Mouse (Mus musculus): ENCODE measurements at regions not wholly inside any gene's neighbourhood (a gene's known extent, or its start where the extent isn't known, plus 50 kb on each side); places are given as distances from the start of the nearest gene placed in this dataset.
A peak's percentile ranks its signal among the peaks of the same experiment; 100 is the strongest.

DNA sequence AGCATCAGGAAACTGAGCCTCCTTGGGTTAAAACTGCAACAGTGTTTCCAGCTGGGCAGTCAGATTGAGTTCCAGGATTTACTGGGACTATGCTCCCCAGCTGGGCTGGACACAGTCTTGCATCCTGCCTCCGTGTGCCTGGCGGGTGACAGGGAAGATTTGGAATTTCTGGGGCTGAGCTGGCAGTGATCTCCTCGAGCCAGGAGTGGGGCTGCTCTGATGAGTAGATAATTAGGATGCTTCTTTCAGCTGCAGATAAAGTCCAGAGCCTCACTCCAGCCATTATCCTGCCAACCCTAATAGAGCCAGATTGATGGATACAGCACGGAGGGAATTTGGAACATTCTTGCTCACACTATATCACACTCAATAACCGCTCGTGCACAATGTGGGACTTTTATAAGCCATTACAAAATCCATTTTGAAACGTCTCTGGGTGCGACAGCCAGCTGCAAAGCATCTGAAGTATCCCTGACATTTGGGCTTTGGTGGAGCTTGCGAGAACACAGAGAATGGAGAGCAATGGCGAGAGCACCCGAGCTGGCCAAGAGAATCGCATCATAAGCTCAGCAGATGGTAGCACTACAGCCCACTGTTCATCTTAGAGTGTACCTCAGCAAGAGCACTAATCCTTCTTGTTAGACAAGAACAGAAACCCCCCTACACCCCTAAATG, 311.6 kb upstream of the Klf4 start:
- ATAC-seq, result no peak
- 58% methylated on average over 12 of the region's 12 CpGs for WGBS
- H3K27ac ChIP-seq (ENCODE audit: low read depth, low read length), result no peak overlapping the region
- no peaks in the 10 kb centered on the region for H3K27me3 ChIP-seq (replicated peaks; ENCODE audit: control insufficient read depth, insufficient read depth, low read length)
- no peak overlapping the region for H3K4me2 ChIP-seq (replicated peaks; ENCODE audit: low read depth)
- no peak overlapping the region for H3K4me3 ChIP-seq (ENCODE audit: low read depth, low read length)
- no peak for TF ChIP-seq CTCF (IDR thresholded peaks at IDR 0.05; ENCODE audit: low read depth)
- no peaks in the 10 kb centered on the region for H3K36me3 ChIP-seq (ENCODE audit: control insufficient read depth, insufficient read depth)
- no peaks in the 10 kb centered on the region for H3K9me3 ChIP-seq (ENCODE audit: control insufficient read depth)
- no peak overlapping the region for H3K9ac ChIP-seq (ENCODE audit: low read depth, low read length)
- H3K4me1 ChIP-seq (replicated peaks; ENCODE audit: control insufficient read depth, insufficient read depth, low read length), result no peaks in the 10 kb centered on the region

DNA sequence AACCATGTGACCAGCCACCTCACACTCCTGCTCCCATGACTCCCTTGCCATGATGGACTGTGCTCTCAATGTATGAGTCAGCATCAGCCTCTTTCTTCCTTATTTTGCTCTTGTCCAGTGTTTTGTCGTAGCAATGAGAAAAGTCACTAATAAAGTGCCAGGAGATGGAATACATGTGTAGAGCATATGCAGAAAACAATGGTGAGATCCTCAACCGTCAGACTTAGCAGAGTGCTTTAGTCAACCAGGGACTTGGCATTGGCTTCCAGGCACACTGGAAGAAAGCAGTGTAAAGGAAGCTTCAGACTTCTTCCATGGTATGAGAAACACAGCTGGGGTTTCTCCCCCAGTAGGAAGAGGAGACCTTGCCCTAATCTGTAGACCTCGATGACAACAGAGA, 306.3 kb upstream of the Klf4 start:
- Histone ChIP-seq H3K4me2 (replicated peaks; ENCODE audit: low read depth) (no peak overlapping the region), H3K36me3 (ENCODE audit: control insufficient read depth, insufficient read depth) (no peaks in the 10 kb centered on the region), H3K9ac (ENCODE audit: low read depth, low read length) (no peak overlapping the region), H3K4me1 (replicated peaks; ENCODE audit: control insufficient read depth, insufficient read depth, low read length) (no peaks in the 10 kb centered on the region), H3K4me3 (ENCODE audit: low read depth, low read length) (no peak overlapping the region), H3K27ac (ENCODE audit: low read depth, low read length) (no peak overlapping the region), H3K9me3 (ENCODE audit: control insufficient read depth) (no peaks in the 10 kb centered on the region), H3K27me3 (replicated peaks; ENCODE audit: control insufficient read depth, insufficient read depth, low read length) (no peaks in the 10 kb centered on the region)
- WGBS, result 79% methylated on average over 3 of the region's 3 CpGs
- TF ChIP-seq CTCF (IDR thresholded peaks at IDR 0.05; ENCODE audit: low read depth), result no peak
- 0 out of 2 replicates have a peak, but pooled peaks have one; percentile 36 for ATAC-seq

DNA sequence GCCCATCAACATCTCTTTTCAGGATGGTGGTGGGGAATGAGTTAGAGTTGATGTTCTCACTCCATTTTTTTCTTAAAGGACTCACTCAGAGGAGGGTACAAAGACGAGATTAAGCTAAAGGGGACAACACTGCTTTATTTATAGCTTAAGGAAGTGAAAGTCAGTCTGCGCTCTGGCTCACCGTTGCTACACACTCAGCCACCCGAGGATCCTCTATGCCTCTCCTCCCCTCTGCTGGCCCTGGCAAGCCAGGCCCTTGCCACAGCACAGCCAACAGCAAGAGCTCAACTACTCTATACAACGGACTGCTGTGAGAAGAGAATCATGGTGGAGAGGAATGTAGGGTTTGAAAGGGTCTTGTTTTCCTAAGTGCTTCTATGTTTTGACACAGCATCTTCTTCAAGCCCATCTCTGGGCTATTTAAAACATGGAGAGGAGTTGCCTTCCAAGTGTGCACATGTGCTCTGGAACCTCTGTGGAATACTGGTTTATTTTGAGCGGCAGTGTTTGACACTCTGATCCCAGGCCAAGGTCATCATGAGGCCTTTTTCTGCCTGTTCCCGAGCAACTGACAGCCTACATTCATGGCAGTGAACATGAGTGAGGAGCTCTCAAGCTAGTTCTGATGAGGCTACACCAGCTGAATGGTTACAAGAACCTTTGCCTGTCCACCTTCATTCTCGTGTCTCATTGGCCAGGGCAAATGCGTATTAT, 291.9 kb upstream of the Klf4 start:
- no peak overlapping the region for H3K4me3 ChIP-seq (ENCODE audit: low read depth, low read length)
- no peak overlapping the region for H3K4me2 ChIP-seq (replicated peaks; ENCODE audit: low read depth)
- H3K27me3 ChIP-seq (replicated peaks; ENCODE audit: control insufficient read depth, insufficient read depth, low read length), result no peaks in the 10 kb centered on the region
- H3K36me3 ChIP-seq (ENCODE audit: control insufficient read depth, insufficient read depth), result no peaks in the 10 kb centered on the region
- H3K9ac ChIP-seq (ENCODE audit: low read depth, low read length), result no peak overlapping the region
- 80% methylated on average over 9 of the region's 9 CpGs for WGBS
- no peaks in the 10 kb centered on the region for H3K9me3 ChIP-seq (ENCODE audit: control insufficient read depth)
- TF ChIP-seq CTCF (IDR thresholded peaks at IDR 0.05; ENCODE audit: low read depth), result no peak
- no peak overlapping the region for H3K27ac ChIP-seq (ENCODE audit: low read depth, low read length)
- ATAC-seq, result no peak
- no peaks in the 10 kb centered on the region for H3K4me1 ChIP-seq (replicated peaks; ENCODE audit: control insufficient read depth, insufficient read depth, low read length)

DNA sequence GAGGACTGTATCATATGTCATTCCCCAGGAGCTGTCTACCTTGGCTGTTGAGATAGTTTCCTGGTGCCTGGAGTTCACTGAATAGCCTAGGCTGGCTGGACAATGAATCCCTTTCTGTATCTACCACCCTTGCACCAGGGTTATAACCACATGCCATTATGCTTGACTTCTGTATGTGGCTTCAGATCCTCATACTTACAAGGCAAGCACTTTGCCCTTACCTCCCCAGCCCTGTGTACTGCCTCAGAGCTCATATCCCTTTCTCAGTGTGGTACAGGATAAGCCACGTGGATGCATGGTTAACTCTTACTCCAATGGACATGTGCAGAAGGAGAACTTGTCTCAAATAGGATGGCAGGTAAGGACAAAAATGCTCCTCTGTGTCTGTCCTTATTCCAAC, 291.3 kb upstream of the Klf4 start:
- Histone ChIP-seq H3K9me3 (ENCODE audit: control insufficient read depth) (no peaks in the 10 kb centered on the region), H3K27ac (ENCODE audit: low read depth, low read length) (no peak overlapping the region), H3K27me3 (replicated peaks; ENCODE audit: control insufficient read depth, insufficient read depth, low read length) (no peaks in the 10 kb centered on the region), H3K36me3 (ENCODE audit: control insufficient read depth, insufficient read depth) (no peaks in the 10 kb centered on the region), H3K9ac (ENCODE audit: low read depth, low read length) (no peak overlapping the region), H3K4me3 (ENCODE audit: low read depth, low read length) (no peak overlapping the region), H3K4me2 (replicated peaks; ENCODE audit: low read depth) (no peak overlapping the region), H3K4me1 (replicated peaks; ENCODE audit: control insufficient read depth, insufficient read depth, low read length) (no peaks in the 10 kb centered on the region)
- ATAC-seq, result no peak
- TF ChIP-seq CTCF (IDR thresholded peaks at IDR 0.05; ENCODE audit: low read depth), result no peak
- WGBS, result 74% methylated on average over 1 of the region's 1 CpGs

DNA sequence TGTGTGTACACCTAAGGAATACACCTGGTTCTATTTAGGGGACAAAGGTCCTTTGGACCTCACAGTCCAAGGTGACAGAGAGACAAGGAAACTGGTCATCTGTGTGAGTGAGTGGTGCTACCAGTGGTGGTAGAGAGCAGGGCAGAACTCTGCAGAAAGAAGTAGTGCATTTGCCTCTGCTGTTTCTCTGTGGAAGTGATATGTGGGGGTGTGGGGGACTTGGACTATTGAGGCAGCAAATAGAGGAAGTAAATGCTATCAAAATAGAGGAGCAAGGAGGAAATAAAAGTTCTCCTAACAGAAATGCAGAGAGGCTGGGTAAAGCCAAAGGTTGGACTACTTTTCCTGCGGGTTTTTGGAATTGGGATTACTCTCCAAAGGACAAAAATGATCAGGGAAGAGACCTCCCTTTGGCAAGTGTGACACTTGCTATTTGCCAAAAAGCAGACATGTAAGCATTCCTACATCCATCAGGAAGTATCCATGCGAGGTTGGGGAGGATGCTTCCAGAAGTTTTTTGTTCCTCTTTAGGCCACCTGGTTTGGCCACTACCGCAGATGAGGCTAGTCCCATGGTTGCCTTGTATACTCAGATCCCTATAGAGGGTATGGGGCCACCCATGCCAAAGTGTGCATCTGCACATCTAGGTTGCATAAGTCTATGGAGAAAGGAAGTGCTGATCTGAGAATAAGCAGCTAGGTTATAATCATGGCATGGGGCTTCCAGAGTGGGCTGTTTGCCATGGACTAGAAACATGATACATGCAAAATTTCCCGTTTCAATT, 285.0 kb upstream of the Klf4 start:
- no peaks in the 10 kb centered on the region for H3K9me3 ChIP-seq (ENCODE audit: control insufficient read depth)
- TF ChIP-seq CTCF (IDR thresholded peaks at IDR 0.05; ENCODE audit: low read depth), result no peak
- H3K4me3 ChIP-seq (ENCODE audit: low read depth, low read length), result no peak overlapping the region
- H3K9ac ChIP-seq (ENCODE audit: low read depth, low read length), result no peak overlapping the region
- no peak overlapping the region for H3K27ac ChIP-seq (ENCODE audit: low read depth, low read length)
- no peak overlapping the region for H3K4me2 ChIP-seq (replicated peaks; ENCODE audit: low read depth)
- H3K36me3 ChIP-seq (ENCODE audit: control insufficient read depth, insufficient read depth), result no peaks in the 10 kb centered on the region
- 83% methylated on average over 4 of the region's 4 CpGs for WGBS
- no peak for ATAC-seq
- no peaks in the 10 kb centered on the region for H3K4me1 ChIP-seq (replicated peaks; ENCODE audit: control insufficient read depth, insufficient read depth, low read length)
- no peaks in the 10 kb centered on the region for H3K27me3 ChIP-seq (replicated peaks; ENCODE audit: control insufficient read depth, insufficient read depth, low read length)

DNA sequence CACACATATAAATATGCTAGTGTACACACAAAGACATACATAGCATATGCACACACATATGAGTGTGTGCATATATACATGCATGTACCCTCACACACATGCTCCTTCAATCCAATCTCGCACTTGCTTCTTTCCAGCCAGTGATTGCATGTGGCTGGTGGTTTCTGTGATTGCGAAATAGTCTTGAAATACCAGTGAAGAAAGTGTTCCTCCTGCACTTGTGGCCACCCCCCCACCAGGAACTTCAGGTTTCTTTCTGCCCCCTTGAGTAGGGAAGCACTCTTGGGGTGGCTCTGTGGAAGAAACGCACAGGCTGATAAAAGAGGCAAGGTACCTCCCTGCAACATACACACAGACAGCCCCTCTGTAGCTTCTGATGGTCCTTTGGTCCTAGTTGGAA, 283.6 kb upstream of the Klf4 start:
- Histone ChIP-seq H3K36me3 (ENCODE audit: control insufficient read depth, insufficient read depth) (no peaks in the 10 kb centered on the region), H3K9ac (ENCODE audit: low read depth, low read length) (no peak overlapping the region), H3K4me1 (replicated peaks; ENCODE audit: control insufficient read depth, insufficient read depth, low read length) (no peaks in the 10 kb centered on the region), H3K27ac (ENCODE audit: low read depth, low read length) (no peak overlapping the region), H3K4me2 (replicated peaks; ENCODE audit: low read depth) (no peak overlapping the region), H3K4me3 (ENCODE audit: low read depth, low read length) (no peak overlapping the region), H3K9me3 (ENCODE audit: control insufficient read depth) (no peaks in the 10 kb centered on the region), H3K27me3 (replicated peaks; ENCODE audit: control insufficient read depth, insufficient read depth, low read length) (no peaks in the 10 kb centered on the region)
- no peak for ATAC-seq
- no peak for TF ChIP-seq CTCF (IDR thresholded peaks at IDR 0.05; ENCODE audit: low read depth)
- 78% methylated on average over 3 of the region's 3 CpGs for WGBS

All from intestine, postnatal 0 days (tissue).